28 mouse cellular contexts compared by ENCODE assay signal in genomic region chr17:43254261-43254660, GRCm38 (mm10). TPM values are rescaled to one million over a fixed set of nuclear protein-coding genes. Genes with fewer than 3 reads are reported as not detected.
DNase-seq lines count a peak whose midpoint lies in the region; ATAC-seq and TF ChIP-seq lines count a peak whose summit lies in the region.
"Had no signal": no experiment of that assay in that cellular context is flagged by ENCODE, and none has a peak within 500 bp of the region (broad histone marks: within the 10 kb centered on the region; RNA-seq: fewer than 3 reads in every experiment).

No protein-coding gene starts in this region.

- H3K27me3 ChIP-seq in embryonic facial prominence, embryonic 14.5 days (replicated peaks; ENCODE audit: control insufficient read depth, insufficient read depth, low read length), result no peaks in the 10 kb centered on the region
- no peaks in the 10 kb centered on the region for H3K27me3 ChIP-seq in embryonic facial prominence, embryonic 10.5 days (replicated peaks; ENCODE audit: low read depth, poor library complexity, severe bottlenecking)
- no peaks in the 10 kb centered on the region for H3K27me3 ChIP-seq in heart, adult 2 months (ENCODE audit: control insufficient read depth, insufficient read depth, low read length)
- H3K27me3 ChIP-seq: heart, embryonic 13.5 days; hindbrain, embryonic 12.5 days; kidney, embryonic 15.5 days; limb, embryonic 12.5 days; liver, embryonic 12.5 days; megakaryocyte, embryonic 14.5 days had no signal

- DNase-seq in embryonic facial prominence, embryonic 14.5 days (ENCODE audit: low spot score), result peak; percentile 34
- no peak for DNase-seq in embryonic facial prominence, embryonic 10.5 days (ENCODE audit: low spot score)
- DNase-seq in heart, adult 2 months, result peak in 1 of 2 experiments; percentile 60
- no peak for DNase-seq in heart, postnatal 25 days (ENCODE audit: low spot score)
- DNase-seq in thymus, postnatal 0 days (ENCODE audit: low spot score), result peak; percentile 34
- no peak for DNase-seq in thymus, postnatal 4 days
- DNase-seq in thymus, postnatal 25 days, result peak; percentile 33
- DNase-seq: adrenal gland, postnatal 14 days; cerebellum, adult 9-11 months; forebrain, postnatal 0 days; kidney, postnatal 4 days; lung, embryonic 14.5 days; lung, postnatal 36 days; midbrain, embryonic 14.5 days; spleen, adult 18-20 months had no signal

- no peak overlapping the region for H3K27ac ChIP-seq in embryonic facial prominence, embryonic 14.5 days (replicated peaks; ENCODE audit: low read depth, low read length)
- H3K27ac ChIP-seq in embryonic facial prominence, embryonic 10.5 days (replicated peaks), result no peak overlapping the region
- peak overlapping the region; percentile 77 for H3K27ac ChIP-seq in heart, adult 2 months
- H3K27ac ChIP-seq: heart, embryonic 13.5 days; hindbrain, embryonic 12.5 days; kidney, embryonic 15.5 days; limb, embryonic 12.5 days; liver, embryonic 12.5 days had no signal

- 38% methylated on average over 3 of the region's 3 CpGs for WGBS in embryonic facial prominence, embryonic 14.5 days
- 56% methylated on average over 3 of the region's 3 CpGs for WGBS in embryonic facial prominence, embryonic 10.5 days
- 19% methylated on average over 3 of the region's 3 CpGs for WGBS in heart, adult 2 months

- ATAC-seq in embryonic facial prominence, embryonic 14.5 days (ENCODE audit: low read depth), result no peak
- ATAC-seq in erythroblast, adult 5-6 weeks (replicated peaks; ENCODE audit: low FRiP score, poor library complexity, severe bottlenecking), result no peak
- ATAC-seq: forebrain, postnatal 0 days; intestine, postnatal 0 days; liver, embryonic 12.5 days had no signal

- no peaks in the 10 kb centered on the region for H3K79me2 ChIP-seq in heart, adult 2 months (replicated peaks; ENCODE audit: control insufficient read depth, insufficient read depth, low read length)

- no peak overlapping the region for H3K4me3 ChIP-seq in embryonic facial prominence, embryonic 14.5 days (ENCODE audit: low read depth, low read length)
- no peak overlapping the region for H3K4me3 ChIP-seq in embryonic facial prominence, embryonic 10.5 days
- no peak overlapping the region for H3K4me3 ChIP-seq in heart, adult 2 months
- H3K4me3 ChIP-seq: heart, embryonic 13.5 days; hindbrain, embryonic 12.5 days; kidney, embryonic 15.5 days; limb, embryonic 12.5 days; liver, embryonic 12.5 days; megakaryocyte, embryonic 14.5 days had no signal

- TF ChIP-seq CTCF in heart, adult 2 months (IDR thresholded peaks at IDR 0.05), result no peak

- no peak for TF ChIP-seq POLR2A in heart, adult 2 months (IDR thresholded peaks at IDR 0.05; ENCODE audit: insufficient read depth, low read depth, low read length)

- TF ChIP-seq EP300 in heart, adult 2 months (IDR thresholded peaks at IDR 0.05; ENCODE audit: insufficient read depth, low read depth, low read length), result no peak

- intact Hi-C loops in heart, adult 2 months (cut with DNase I), result no loop called here
- intact Hi-C loops in heart, postnatal 25 days (cut with DNase I), result no loop called here

- H3K36me3 ChIP-seq in embryonic facial prominence, embryonic 14.5 days (ENCODE audit: control insufficient read depth, insufficient read depth, low read length), result no peaks in the 10 kb centered on the region
- no peaks in the 10 kb centered on the region for H3K36me3 ChIP-seq in embryonic facial prominence, embryonic 10.5 days (replicated peaks)
- peaks cover 11% of the 10 kb centered on the region for H3K36me3 ChIP-seq in heart, adult 2 months (ENCODE audit: control insufficient read depth, insufficient read depth, low read length)
- H3K36me3 ChIP-seq: heart, embryonic 13.5 days; hindbrain, embryonic 12.5 days; kidney, embryonic 15.5 days; limb, embryonic 12.5 days; liver, embryonic 12.5 days had no signal

- H3K9me3 ChIP-seq in embryonic facial prominence, embryonic 14.5 days (ENCODE audit: control insufficient read depth, low read length), result no peaks in the 10 kb centered on the region
- no peaks in the 10 kb centered on the region for H3K9me3 ChIP-seq in embryonic facial prominence, embryonic 10.5 days
- H3K9me3 ChIP-seq: heart, embryonic 13.5 days; hindbrain, embryonic 12.5 days; kidney, embryonic 15.5 days; limb, embryonic 12.5 days; liver, embryonic 12.5 days; megakaryocyte, embryonic 14.5 days had no signal

- H3K9ac ChIP-seq in embryonic facial prominence, embryonic 14.5 days (ENCODE audit: low read depth, low read length), result no peak overlapping the region
- no peak overlapping the region for H3K9ac ChIP-seq in heart, adult 2 months (ENCODE audit: low read depth, low read length)
- H3K9ac ChIP-seq: forebrain, postnatal 0 days; heart, embryonic 13.5 days; hindbrain, embryonic 12.5 days; kidney, embryonic 15.5 days; limb, embryonic 12.5 days; liver, embryonic 12.5 days; lung, embryonic 14.5 days had no signal

- H3K4me2 ChIP-seq in embryonic facial prominence, embryonic 14.5 days (ENCODE audit: low read depth, low read length), result no peak overlapping the region
- H3K4me2 ChIP-seq: heart, embryonic 13.5 days; hindbrain, embryonic 12.5 days; kidney, embryonic 15.5 days; limb, embryonic 12.5 days; liver, embryonic 12.5 days; lung, embryonic 14.5 days had no signal

- H3K4me1 ChIP-seq in embryonic facial prominence, embryonic 14.5 days (ENCODE audit: control insufficient read depth, insufficient read depth, low read length), result peaks cover 22% of the 10 kb centered on the region; the same call in 1 of the 2 replicates
- H3K4me1 ChIP-seq in embryonic facial prominence, embryonic 10.5 days, result peaks cover 29% of the 10 kb centered on the region
- H3K4me1 ChIP-seq in heart, adult 2 months (ENCODE audit: control insufficient read depth, insufficient read depth, low read length), result peaks cover 30% of the 10 kb centered on the region
- H3K4me1 ChIP-seq: hindbrain, embryonic 12.5 days; liver, embryonic 12.5 days; megakaryocyte, embryonic 14.5 days had no signal

RNA-seq across cellular contexts. Expression of gene Adgrf1, which starts 15.9 kb away (rescaled TPM):
- 0.08 TPM in 1 of 2 replicates, not detected in the other for polyA plus RNA-seq in embryonic facial prominence, embryonic 14.5 days (2014; fragmentation: Nextera tagmentation; extraction: Ambion mirVana)
- not detected in 2 replicates for polyA plus RNA-seq in embryonic facial prominence, embryonic 10.5 days (2016; fragmentation: Nextera tagmentation; extraction: Ambion mirVana)
- total RNA-seq in heart, adult 2 months (2021), result not detected
- polyA plus RNA-seq in heart, adult 2 months (2012; rRNA removed), result 0.02 and 0.12 TPM in 2 replicates
- not detected for total RNA-seq in heart, postnatal 25 days (2021)
- polyA plus RNA-seq in thymus, postnatal 0 days (2015; fragmentation: Nextera tagmentation; extraction: Ambion mirVana), result not detected in 2 replicates
- not detected in 2 replicates for total RNA-seq in erythroblast, adult 5-6 weeks (2015; ENCODE audit: low replicate concordance)
- total RNA-seq in erythroblast, adult 5-6 weeks (2017; ENCODE audit: low replicate concordance), result not detected in 2 replicates
- total RNA-seq: common myeloid progenitor, adult 5-6 weeks; forebrain, postnatal 0 days; left cerebral cortex, postnatal 14 days had no signal
- polyA plus RNA-seq: brain, embryonic 14.5 days; forebrain, embryonic 11.5 days; forebrain, postnatal 0 days; hindbrain, embryonic 12.5 days; limb, embryonic 12.5 days; lung, embryonic 14.5 days; midbrain, embryonic 14.5 days; neural tube, embryonic 11.5 days had no signal

Comparison
In these comparisons a context has a peak if more than half of its experiments do, and no peak if none do; other contexts are left out.
1. DNase-seq: peak in embryonic facial prominence, embryonic 14.5 days (single experiment), thymus, postnatal 0 days (single experiment) and thymus, postnatal 25 days (single experiment); none in embryonic facial prominence, embryonic 10.5 days (single experiment), heart, postnatal 25 days (single experiment) and thymus, postnatal 4 days (single experiment).